Mouse (Mus musculus) hindbrain, embryonic 12.5 days (tissue): ENCODE results near the gene Tmem254a. TPM values are rescaled to one million over a fixed set of nuclear protein-coding genes. Genes with fewer than 3 reads are reported as not detected.
"Not testable (repeated sequence)": the region's sequence is repeated elsewhere in the genome, so short reads cannot be mapped to it uniquely, and the experiment has no call there.

Experiments used
- ATAC-seq: fragments of 200-750 bp; cut with Nextera tagmentation; 2 replicates; pipeline ENCODE4 v1.8.0; 2017; ENCODE audit warnings: moderate TSS enrichment; ENCODE audit not compliant: low FRiP score
- H3K27ac ChIP-seq: fragments of 300-500 bp; sonication (generic); 2 replicates; pipeline ENCODE4 v1.5.1; 2016; ENCODE audit warnings: mild to moderate bottlenecking
- H3K27me3 ChIP-seq: fragments of 300-500 bp; sonication (generic); 2 replicates; pipeline ENCODE4 v1.6.1; 2016; ENCODE audit warnings: mild to moderate bottlenecking
- H3K36me3 ChIP-seq: fragments of 300-500 bp; sonication (generic); 2 replicates; pipeline ENCODE4 v1.6.1; 2016; ENCODE audit warnings: mild to moderate bottlenecking
- H3K4me1 ChIP-seq: fragments of 300-500 bp; sonication (generic); 2 replicates; pipeline ENCODE4 v1.6.1; 2016
- H3K4me2 ChIP-seq: fragments of 300-500 bp; sonication (generic); replicated peaks from 2 replicates; pipeline ENCODE4 v1.6.1; 2016; ENCODE audit warnings: mild to moderate bottlenecking
- H3K4me3 ChIP-seq: fragments of 300-500 bp; sonication (generic); 2 replicates; pipeline ENCODE4 v1.5.1; 2016; ENCODE audit warnings: mild to moderate bottlenecking
- H3K9ac ChIP-seq: fragments of 300-500 bp; sonication (generic); 2 replicates; pipeline ENCODE4 v1.6.1; 2016; ENCODE audit warnings: mild to moderate bottlenecking, moderate library complexity
- H3K9me3 ChIP-seq: fragments of 300-500 bp; sonication (generic); replicated peaks from 2 replicates; pipeline ENCODE4 v1.6.1; 2016; ENCODE audit warnings: mild to moderate bottlenecking
- WGBS: fragments of 180-500 bp; shearing (Covaris S2); methylation state at CpG from one replicate; pipeline ENCODE4 v1.1.7; 2016; 5-methylcytosine and 5-hydroxymethylcytosine counted together
- polyA plus RNA-seq: library from polyadenylated mRNA; unstranded; fragments of >200 nt; fragmentation: Nextera tagmentation; extraction: Ambion mirVana; gene quantifications from 2 replicates; pipeline ENCODE4 v1.2.1, GENCODE M21; 2016

Gene Tmem254a
- 2.0 and 2.2 TPM in 2 replicates for polyA plus RNA-seq

- not testable (repeated sequence) for H3K4me2 ChIP-seq, ATAC-seq, H3K4me1 ChIP-seq, H3K9me3 ChIP-seq, H3K27me3 ChIP-seq, H3K27ac ChIP-seq, H3K36me3 ChIP-seq, H3K4me3 ChIP-seq, H3K9ac ChIP-seq
- no CpG with 5 or more reads among the region's 10 CpGs for WGBS
Measured at GRCm38 (mm10) chr14:25927562-25927881, at the start of gene Tmem254a. TSS of gene Tmem254a (minus strand) at chr14:25927672.

GRCm38 (mm10) chr14:25957861-25958260, 30.4 kb upstream of the Tmem254a start:
- H3K9me3 ChIP-seq, ATAC-seq, H3K4me2 ChIP-seq, H3K9ac ChIP-seq, H3K4me3 ChIP-seq, H3K36me3 ChIP-seq, H3K27me3 ChIP-seq, H3K27ac ChIP-seq, H3K4me1 ChIP-seq: not testable (repeated sequence)
- WGBS: no CpG with 5 or more reads among the region's 3 CpGs

GRCm38 (mm10) chr14:25938004-25938403, 10.5 kb upstream of the Tmem254a start, which contains the start of gene Cphx1:
TSS of gene Cphx1 (plus strand) at chr14:25938304.
- no CpG with 5 or more reads among the region's 8 CpGs for WGBS
- not testable (repeated sequence) for H3K27ac ChIP-seq, H3K9me3 ChIP-seq, H3K27me3 ChIP-seq, H3K4me1 ChIP-seq, H3K36me3 ChIP-seq, ATAC-seq, H3K9ac ChIP-seq, H3K4me2 ChIP-seq, H3K4me3 ChIP-seq

- no CpG with 5 or more reads among the region's 5 CpGs for WGBS
- H3K4me2 ChIP-seq, H3K36me3 ChIP-seq, H3K9ac ChIP-seq, H3K4me3 ChIP-seq, ATAC-seq, H3K4me1 ChIP-seq, H3K27me3 ChIP-seq, H3K9me3 ChIP-seq, H3K27ac ChIP-seq: not testable (repeated sequence)
Measured at GRCm38 (mm10) chr14:25936867-25937630, 9.6 kb upstream of the Tmem254a start.

- H3K9ac ChIP-seq, H3K36me3 ChIP-seq, H3K4me2 ChIP-seq, H3K4me1 ChIP-seq, H3K27ac ChIP-seq, H3K4me3 ChIP-seq, H3K9me3 ChIP-seq, H3K27me3 ChIP-seq: not testable (repeated sequence)
- ATAC-seq: peak; percentile 76
- WGBS: no CpG with 5 or more reads among the region's 44 CpGs
Measured at GRCm38 (mm10) chr14:25926814-25927561, 484 bp downstream of the Tmem254a start.

- H3K9ac ChIP-seq, H3K36me3 ChIP-seq, H3K27me3 ChIP-seq, H3K9me3 ChIP-seq, H3K4me3 ChIP-seq, ATAC-seq, H3K27ac ChIP-seq, H3K4me2 ChIP-seq, H3K4me1 ChIP-seq: not testable (repeated sequence)
- no CpG with 5 or more reads among the region's 5 CpGs for WGBS
Measured at GRCm38 (mm10) chr14:25918427-25919170, 8.9 kb downstream of the Tmem254a start.

- no CpG with 5 or more reads among the region's 8 CpGs for WGBS
- not testable (repeated sequence) for H3K4me1 ChIP-seq, H3K9ac ChIP-seq
Measured at GRCm38 (mm10) chr14:25908976-25909375, 18.5 kb downstream of the Tmem254a start.

GRCm38 (mm10) chr14:25907272-25907671, 20.2 kb downstream of the Tmem254a start:
- not testable (repeated sequence) for H3K9ac ChIP-seq, ATAC-seq, H3K36me3 ChIP-seq, H3K27ac ChIP-seq, H3K4me1 ChIP-seq, H3K9me3 ChIP-seq, H3K4me2 ChIP-seq, H3K4me3 ChIP-seq, H3K27me3 ChIP-seq
- no CpG with 5 or more reads among the region's 9 CpGs for WGBS

More at GRCm38 (mm10) chr14:25908976-25909375, 18.5 kb downstream of the Tmem254a start:
- H3K9me3 ChIP-seq, H3K27me3 ChIP-seq, H3K27ac ChIP-seq, H3K36me3 ChIP-seq, ATAC-seq, H3K4me3 ChIP-seq, H3K4me2 ChIP-seq: not testable (repeated sequence)

GRCm38 (mm10) chr14:25905243-25905642, 22.2 kb downstream of the Tmem254a start:
- WGBS: no CpG with 5 or more reads among the region's 5 CpGs
- not testable (repeated sequence) for H3K9me3 ChIP-seq, H3K27ac ChIP-seq, H3K9ac ChIP-seq, H3K27me3 ChIP-seq, H3K4me1 ChIP-seq, H3K4me3 ChIP-seq, ATAC-seq, H3K4me2 ChIP-seq, H3K36me3 ChIP-seq

GRCm38 (mm10) chr14:25903000-25903399, 24.5 kb downstream of the Tmem254a start, which contains the start of gene Plac9a:
TSS of gene Plac9a (minus strand) at chr14:25903100.
- not testable (repeated sequence) for H3K4me2 ChIP-seq, H3K9ac ChIP-seq, H3K4me1 ChIP-seq, H3K27me3 ChIP-seq, H3K27ac ChIP-seq, H3K36me3 ChIP-seq, ATAC-seq, H3K4me3 ChIP-seq, H3K9me3 ChIP-seq
- no CpG with 5 or more reads among the region's 10 CpGs for WGBS

GRCm38 (mm10) chr14:25895686-25896085, 31.8 kb downstream of the Tmem254a start:
- H3K27me3 ChIP-seq, H3K27ac ChIP-seq, H3K9ac ChIP-seq, H3K4me2 ChIP-seq, H3K4me3 ChIP-seq, H3K4me1 ChIP-seq, H3K9me3 ChIP-seq, ATAC-seq, H3K36me3 ChIP-seq: not testable (repeated sequence)
- WGBS: no CpG with 5 or more reads among the region's 7 CpGs

- H3K4me2 ChIP-seq, H3K27me3 ChIP-seq: not testable (repeated sequence)
Measured at GRCm38 (mm10) chr14:25894566-25894965, 32.9 kb downstream of the Tmem254a start.

More at GRCm38 (mm10) chr14:25894566-25894965, 32.9 kb downstream of the Tmem254a start:
- not testable (repeated sequence) for H3K4me1 ChIP-seq, ATAC-seq, H3K4me3 ChIP-seq, H3K36me3 ChIP-seq, H3K9ac ChIP-seq, H3K9me3 ChIP-seq, H3K27ac ChIP-seq
- no CpG with 5 or more reads among the region's 3 CpGs for WGBS
